Mouse (Mus musculus) layer of hippocampus, adult 2 months (tissue): ENCODE measurements around the gene As3mt. TPM values are rescaled to one million over a fixed set of nuclear protein-coding genes. Genes with fewer than 3 reads are reported as not detected.
"Not testable (repeated sequence)": the region's sequence is repeated elsewhere in the genome, so short reads cannot be mapped to it uniquely, and the experiment has no call there.

Source experiments
- DNase-seq, 2 experiments: peaks; one replicate each; pipeline ENCODE4 v3.0.0; 2022; ENCODE audit warnings: low spot score in 2 of 2
- H3K27ac ChIP-seq: fragments of 200-600 bp; 2 replicates; pipeline ENCODE4 v1.8.1; 2022
- H3K4me3 ChIP-seq: fragments of 200-600 bp; 2 replicates; pipeline ENCODE4 v1.8.1; 2022; ENCODE audit warnings: mild to moderate bottlenecking
- CTCF ChIP-seq: fragments of 200-600 bp; conservative IDR thresholded peaks from 2 replicates; pipeline ENCODE4 v1.8.1; 2022; ENCODE audit warnings: antibody characterized with exemption, mild to moderate bottlenecking, moderate library complexity
- total RNA-seq, 2 experiments: library from RNA; stranded (reverse); gene quantifications; 2 replicates each; pipeline ENCODE4 v1.2.3; 2021

As3mt gene
- total RNA-seq, 2 experiments from 2014 or later, result 23.1 to 25.2 TPM

DNA sequence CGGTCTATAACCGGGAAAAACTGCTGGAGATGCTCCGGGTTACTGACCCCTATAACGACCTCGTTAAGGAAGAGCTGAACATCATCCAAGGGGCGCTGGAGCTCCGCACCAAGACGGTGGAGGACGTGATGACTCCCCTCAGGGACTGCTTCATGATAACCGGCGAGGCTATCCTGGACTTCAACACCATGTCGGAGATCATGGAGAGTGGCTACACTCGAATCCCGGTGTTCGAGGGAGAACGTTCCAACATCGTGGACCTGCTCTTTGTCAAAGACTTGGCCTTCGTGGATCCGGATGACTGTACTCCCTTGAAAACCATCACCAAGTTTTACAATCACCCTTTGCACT, 55.7 kb downstream of the As3mt start:
- TF ChIP-seq CTCF, result no peak
- no peak for DNase-seq
- Histone ChIP-seq H3K27ac (peak overlapping the region; percentile 97), H3K4me3 (peak overlapping the region; percentile 97)

DNA sequence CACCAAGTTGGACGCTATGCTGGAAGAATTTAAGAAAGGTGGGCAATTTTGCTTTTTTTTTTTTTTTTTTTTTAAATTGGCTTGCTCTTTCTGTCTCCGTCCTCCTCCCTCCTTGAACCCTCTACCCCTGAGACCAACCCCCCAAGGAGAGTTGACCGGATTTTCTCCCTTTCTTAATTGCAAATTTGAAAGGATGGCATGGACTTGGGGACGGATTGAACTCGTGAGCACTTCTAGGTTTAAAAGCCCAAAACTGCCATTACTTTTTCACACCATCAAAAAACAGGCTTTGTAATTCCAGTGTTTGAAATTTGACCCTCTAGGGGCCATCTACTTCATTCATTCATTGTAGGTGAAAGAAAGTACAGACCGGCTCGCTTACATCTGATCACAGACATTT, 56.1 kb downstream of the As3mt start:
- no peak for DNase-seq
- TF ChIP-seq CTCF, result no peak
- H3K27ac ChIP-seq, result peak overlapping the region; percentile 97

DNA sequence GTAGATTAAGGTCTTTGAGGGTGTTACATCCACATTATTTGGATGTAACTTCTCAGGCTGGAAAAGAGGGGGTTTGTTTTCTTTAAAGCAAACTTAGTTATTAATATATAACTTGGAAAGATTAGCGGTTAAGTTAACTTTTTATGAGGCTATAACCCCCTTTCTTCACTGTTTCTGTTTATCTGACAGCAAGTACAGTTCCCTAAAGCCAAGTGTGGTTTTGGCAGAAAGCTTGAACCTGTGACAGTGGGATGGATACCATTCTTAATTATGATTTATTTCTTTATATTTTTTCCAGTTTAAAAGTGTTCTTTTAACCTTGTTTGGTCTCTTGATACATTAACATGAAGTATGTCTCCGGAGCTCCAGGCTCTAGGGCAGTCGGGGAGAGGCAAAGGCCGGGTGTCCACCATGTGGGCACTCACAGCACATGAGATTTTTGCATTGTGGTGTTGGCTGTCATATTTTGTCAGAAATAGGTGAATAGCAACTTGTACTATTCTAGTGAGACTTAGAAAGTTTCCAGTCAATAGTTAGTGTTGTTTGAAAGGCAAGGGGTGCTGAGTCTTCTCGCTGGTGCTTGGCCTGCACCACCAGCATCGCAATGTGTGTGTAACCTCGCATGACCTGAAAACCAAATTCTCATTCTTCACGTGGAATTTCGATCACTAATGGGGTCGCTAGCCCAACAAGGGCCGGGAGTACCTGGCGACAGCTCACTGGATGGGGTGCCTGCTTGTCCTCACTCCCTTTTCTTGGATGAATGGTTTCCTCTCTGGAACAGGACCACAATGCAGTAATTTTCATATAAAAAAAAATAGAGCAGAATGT, 56.9 kb downstream of the As3mt start:
- TF ChIP-seq CTCF, result no peak
- DNase-seq, result no peak

More for the DNA sequence above, 56.1 kb downstream of the As3mt start:
- peak overlapping the region; percentile 97 for H3K4me3 ChIP-seq

DNA sequence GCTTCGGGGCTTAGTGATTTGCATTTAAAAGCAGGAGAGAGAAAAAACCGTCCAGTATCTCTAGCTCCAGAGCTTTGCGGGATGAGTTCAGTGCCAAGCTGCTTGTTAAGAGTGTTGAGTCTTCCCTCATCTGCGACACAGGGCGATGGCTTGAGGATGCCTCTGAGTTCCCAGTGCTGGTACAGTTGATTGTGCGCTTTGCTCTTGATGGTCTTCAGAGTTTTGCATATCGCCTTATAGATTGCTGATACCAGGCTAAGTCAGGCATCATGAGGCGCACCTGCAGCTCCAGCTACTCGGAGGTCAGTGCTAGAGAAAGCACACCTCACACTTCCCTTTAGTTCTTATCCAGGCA, 57.5 kb downstream of the As3mt start:
- TF ChIP-seq CTCF, result no peak
- peak overlapping the region; percentile 70 for H3K27ac ChIP-seq
- DNase-seq, result no peak
- H3K4me3 ChIP-seq, result peak overlapping the region; percentile 97

More for the DNA sequence above, 56.9 kb downstream of the As3mt start:
- Histone ChIP-seq H3K4me3 (peak overlapping the region; percentile 97), H3K27ac (peak overlapping the region; percentile 70)

DNA sequence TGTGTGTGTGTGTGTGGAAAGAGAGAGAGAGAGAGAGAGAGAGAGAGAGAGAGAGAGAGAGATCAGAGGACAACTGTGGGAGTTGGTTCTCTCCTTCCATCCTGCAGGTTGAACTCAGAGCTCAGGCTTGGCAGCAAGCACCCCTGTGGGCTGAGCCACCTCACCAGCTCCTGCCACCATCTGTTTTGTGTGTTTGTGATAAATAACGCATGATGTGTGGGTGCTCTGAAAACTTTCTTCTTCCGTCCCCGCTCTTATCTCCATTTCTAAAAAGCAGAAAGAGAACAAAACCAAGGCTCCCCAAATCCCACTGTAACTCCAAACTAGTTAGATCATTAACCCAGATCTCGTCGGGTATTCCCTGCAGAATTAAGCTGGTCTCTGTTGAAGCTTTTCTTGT, 58.9 kb downstream of the As3mt start:
- Histone ChIP-seq H3K27ac (0 out of 2 replicates have a peak overlapping the region, but pooled peaks have one; percentile 1), H3K4me3 (peak overlapping the region; percentile 97)
- DNase-seq, result no peak
- no peak for TF ChIP-seq CTCF

DNA sequence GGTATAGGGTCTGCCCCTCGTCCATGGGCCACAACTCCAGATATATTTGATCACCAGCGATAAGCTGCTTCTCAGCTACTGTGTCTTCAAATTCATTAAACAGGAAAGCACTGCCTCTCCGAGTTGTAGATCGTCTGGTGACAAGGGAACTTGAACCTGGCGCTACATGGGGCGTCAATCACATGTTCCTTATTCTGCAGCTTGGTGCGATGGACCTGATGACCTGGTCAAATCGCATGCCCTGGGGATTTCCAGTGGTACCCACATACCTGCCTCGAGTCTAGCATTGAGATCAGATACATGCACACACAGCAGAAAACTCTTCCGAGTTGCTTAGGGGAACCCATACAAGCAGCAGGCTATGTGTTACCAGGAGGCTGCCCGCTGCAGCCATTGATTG, 62.5 kb downstream of the As3mt start:
- Histone ChIP-seq H3K27ac (no peak overlapping the region), H3K4me3 (no peak overlapping the region)
- TF ChIP-seq CTCF, result no peak
- no peak for DNase-seq

DNA sequence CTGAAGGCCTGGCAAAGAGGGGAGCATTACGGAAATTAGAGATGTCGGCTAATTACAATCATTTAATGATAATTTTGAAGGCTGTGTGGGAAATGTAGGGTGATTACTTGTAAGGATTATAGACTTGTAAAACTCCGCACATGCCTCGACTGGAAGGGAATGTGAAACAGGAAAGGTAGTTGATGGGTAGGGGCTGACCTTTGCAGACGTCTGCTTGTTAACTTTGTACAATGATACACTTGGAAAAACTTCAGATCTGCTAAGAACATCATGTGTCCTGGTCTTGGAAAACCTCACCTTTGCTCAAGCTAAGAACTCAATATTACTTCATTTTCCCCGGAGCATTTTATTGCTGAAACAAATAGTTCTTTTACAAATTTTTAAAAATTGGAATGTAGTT, 64.5 kb downstream of the As3mt start:
- no peak for DNase-seq
- no peak for TF ChIP-seq CTCF
- H3K4me3 ChIP-seq, result no peak overlapping the region
- no peak overlapping the region for H3K27ac ChIP-seq

DNA sequence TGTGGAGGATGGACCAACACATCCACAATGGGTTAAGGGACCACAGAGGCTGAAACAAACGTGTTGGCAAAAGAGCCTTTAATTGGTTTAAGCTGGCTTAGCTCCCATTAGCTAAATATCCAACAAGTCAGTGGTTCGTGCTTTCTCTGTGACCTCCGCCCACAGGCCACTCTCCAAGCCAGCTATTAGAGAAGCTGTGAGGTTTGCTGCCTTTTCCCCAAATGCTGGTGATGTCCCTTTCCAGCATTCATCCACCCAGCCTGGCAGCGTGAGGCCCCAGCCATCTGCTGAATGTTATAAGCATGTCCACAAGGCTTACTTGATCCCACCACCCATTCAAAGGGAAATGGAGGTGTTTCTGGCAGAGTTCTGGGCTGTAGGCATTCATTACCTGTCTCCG, 69.1 kb downstream of the As3mt start:
- Histone ChIP-seq H3K4me3 (no peak overlapping the region), H3K27ac (no peak overlapping the region)
- DNase-seq, result no peak
- no peak for TF ChIP-seq CTCF

DNA sequence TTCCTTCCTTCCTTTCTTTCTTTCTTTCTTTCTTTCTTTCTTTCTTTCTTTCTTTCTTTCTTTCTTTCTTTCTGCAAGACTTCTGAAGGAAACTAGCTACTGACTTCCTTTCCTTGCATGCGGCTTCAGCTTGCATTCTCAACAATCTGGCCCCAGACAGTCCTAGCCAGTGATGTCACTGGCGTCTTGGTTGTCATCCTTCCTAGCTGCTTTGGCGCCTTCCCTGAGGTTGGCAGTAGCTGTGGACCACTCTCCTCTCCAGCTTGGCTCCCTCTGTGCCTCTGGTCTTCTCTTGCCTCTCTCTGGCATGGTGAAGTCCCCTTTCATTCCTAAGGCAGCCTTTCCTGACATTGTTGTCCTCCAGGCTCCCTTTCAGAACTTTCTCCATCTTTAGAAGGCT, 69.6 kb downstream of the As3mt start:
- DNase-seq, result no peak
- H3K27ac ChIP-seq, result no peak overlapping the region

DNA sequence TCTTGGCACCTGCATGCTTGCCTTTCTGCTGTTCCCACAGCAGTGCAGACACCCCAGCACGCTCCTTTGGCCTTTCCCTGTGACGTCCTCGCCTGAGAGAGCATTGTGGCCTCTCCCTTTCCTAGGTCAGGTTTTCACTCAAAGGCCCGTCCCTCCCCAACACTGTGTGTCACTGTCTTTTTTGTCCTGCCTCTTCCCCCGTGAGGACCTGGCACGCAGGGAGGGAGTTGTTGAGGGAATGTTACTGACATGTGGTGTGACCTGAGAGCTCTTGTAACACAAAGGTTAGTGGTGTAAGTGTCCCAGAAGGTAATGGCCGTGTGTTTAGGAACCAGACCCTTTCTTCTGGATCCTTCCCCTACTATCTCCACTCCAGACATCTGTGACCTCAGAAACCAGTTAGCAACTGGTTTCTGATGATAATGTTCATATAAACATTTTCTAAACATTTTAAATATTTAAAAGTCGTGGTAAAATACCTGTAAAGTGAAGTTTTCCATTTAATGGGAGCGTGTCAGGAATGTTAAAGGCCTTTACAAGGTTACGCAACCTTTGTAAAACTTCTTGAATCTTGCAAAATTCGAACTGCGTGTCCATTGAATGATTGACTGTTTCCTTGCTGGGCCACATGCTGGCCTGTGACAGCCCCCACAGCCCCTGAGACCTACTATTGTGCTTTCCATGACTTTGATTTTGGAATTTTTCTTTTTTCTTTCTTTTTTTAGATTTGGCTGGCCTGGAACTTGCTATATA, 70.8 kb downstream of the As3mt start:
- no peak for TF ChIP-seq CTCF
- no peak overlapping the region for H3K4me3 ChIP-seq
- no peak overlapping the region for H3K27ac ChIP-seq
- DNase-seq, result no peak

More for the DNA sequence above, 69.6 kb downstream of the As3mt start:
- no peak overlapping the region for H3K4me3 ChIP-seq
- no peak for TF ChIP-seq CTCF

DNA sequence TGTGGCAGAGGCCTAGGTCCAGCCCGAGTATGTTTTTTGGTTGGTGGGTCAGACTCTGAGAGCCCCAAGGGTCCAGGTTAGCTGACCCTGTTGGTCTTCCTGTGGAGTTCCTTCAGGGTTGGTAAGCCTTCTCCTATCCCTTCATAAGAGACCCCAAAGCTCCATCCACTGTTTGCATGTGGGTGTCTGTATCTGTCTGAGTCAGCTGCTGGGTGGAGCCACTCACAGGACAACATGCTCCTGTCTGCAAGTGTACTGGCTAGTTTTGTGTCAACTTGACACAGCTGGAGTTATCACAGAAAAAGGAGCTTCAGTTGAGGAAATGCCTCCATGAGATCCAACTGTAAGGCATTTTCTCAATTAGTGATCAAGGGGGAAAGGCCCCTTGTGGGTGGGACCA, 71.9 kb downstream of the As3mt start:
- not testable (repeated sequence) for H3K4me3 ChIP-seq, H3K27ac ChIP-seq, DNase-seq

DNA sequence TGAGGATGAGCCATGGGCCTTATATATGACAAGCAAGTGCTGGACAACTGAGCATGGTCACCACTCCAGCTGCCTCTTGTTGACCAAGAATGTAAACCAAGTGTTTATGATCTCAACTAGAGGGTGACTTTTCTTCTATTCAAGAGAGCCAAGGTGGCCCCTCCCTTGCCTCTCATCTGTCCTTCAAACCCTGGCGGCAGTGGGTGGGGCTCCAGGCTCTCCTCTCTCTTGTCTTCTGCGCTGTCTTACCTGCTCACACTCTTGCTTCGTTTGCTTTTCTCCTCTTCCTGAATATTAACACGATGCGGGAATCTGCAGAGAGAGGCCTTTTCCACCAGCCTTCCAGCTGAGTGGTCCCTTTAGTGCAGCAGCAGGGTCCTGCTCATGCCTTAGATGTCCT, 76.8 kb downstream of the As3mt start:
- no peak for DNase-seq
- no peak overlapping the region for H3K4me3 ChIP-seq
- H3K27ac ChIP-seq, result no peak overlapping the region
- no peak for TF ChIP-seq CTCF

DNA sequence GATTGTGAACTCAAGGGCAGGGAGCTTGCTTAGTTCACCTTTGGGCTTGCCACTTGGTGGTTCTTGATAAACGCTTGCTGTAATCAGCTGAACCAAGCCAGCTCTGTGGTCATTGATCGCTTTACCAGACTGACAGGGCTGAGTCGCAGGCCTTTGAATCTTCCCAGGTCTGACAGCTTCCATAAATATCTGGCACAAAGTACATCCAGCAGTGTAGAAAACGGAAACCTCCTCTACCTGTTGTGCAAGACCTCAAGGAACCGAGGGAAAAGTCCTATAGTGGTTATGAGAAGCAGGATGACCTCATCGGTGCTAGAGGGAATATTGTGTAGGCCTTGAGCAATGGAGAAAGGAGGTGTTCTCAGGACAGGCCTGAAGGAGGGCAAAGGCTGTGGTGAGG, 77.2 kb downstream of the As3mt start:
- no peak for DNase-seq
- no peak overlapping the region for H3K27ac ChIP-seq
- no peak overlapping the region for H3K4me3 ChIP-seq
- no peak for TF ChIP-seq CTCF

DNA sequence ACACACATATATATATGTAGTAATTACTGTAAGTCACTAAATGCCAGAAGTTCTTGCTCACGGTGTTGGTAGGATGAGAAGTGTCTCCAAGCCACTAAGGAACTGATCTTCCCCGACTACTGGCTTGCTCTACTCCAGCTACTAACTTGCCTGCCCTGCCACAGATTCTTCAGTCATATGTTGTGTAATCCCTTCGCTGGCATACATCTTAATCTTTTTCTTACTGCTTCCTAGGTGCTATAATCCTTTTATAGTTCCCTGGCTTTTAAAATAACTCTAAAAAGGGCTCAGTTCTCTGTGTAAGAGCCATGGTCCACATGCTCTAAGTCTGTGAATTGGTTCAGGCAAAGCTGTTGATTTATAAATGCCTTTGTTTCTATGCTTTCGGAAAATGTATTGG, 78.4 kb downstream of the As3mt start:
- DNase-seq, result no peak
- no peak for TF ChIP-seq CTCF
- Histone ChIP-seq H3K4me3 (no peak overlapping the region), H3K27ac (no peak overlapping the region)
